Mouse (Mus musculus) urinary bladder, adult 18-20 months (tissue): ENCODE results near the gene Tmem120b.

Source experiments
- DNase-seq, 2 experiments: peaks; one replicate each; pipeline ENCODE4 v3.0.0; 2022; ENCODE audit warnings: low spot score in 2 of 2, mixed read lengths in 2 of 2

Tmem120b gene

DNA sequence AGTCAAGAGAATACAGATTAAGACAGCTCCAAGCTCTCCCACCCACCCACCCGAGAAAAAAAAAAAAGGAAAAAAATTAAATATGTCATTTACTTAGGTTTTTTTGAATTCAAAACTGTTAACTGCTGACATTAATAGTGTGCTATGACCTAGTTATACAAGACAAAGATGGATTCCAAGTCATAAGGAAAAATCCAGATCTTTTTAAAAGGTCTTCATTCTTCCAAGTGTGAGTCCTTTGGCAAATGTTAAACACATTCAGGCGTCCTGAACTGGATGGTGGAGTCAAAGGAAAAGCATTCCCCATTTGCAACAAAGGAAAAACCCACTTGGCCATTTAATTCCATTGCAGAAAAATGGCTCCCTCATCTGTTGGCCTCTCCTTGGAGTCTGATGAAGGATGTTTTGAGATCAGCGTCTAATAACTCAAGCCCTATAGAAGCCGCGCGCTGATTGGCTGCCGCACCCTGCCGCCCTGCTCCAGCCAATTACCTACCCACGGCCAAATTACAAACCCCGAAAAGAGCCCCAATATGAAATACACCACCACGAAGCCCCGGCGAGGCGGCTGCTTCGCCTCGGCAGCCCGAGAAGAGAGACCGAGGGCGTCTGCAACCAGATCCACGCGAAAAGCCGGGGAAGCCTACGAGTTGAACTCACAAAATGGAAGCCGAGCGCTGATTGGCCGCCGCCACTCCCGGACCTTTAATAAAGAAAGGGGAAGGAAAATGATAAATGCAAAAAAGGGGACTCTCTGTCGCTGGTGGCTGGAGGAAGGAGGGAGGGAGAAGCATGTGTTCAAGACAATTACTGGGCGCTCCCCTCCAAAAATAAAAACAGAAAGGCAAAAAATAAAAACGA lies 72.7 kb downstream of the Tmem120b start:
- peak; percentile 89 to 92 for DNase-seq

DNA sequence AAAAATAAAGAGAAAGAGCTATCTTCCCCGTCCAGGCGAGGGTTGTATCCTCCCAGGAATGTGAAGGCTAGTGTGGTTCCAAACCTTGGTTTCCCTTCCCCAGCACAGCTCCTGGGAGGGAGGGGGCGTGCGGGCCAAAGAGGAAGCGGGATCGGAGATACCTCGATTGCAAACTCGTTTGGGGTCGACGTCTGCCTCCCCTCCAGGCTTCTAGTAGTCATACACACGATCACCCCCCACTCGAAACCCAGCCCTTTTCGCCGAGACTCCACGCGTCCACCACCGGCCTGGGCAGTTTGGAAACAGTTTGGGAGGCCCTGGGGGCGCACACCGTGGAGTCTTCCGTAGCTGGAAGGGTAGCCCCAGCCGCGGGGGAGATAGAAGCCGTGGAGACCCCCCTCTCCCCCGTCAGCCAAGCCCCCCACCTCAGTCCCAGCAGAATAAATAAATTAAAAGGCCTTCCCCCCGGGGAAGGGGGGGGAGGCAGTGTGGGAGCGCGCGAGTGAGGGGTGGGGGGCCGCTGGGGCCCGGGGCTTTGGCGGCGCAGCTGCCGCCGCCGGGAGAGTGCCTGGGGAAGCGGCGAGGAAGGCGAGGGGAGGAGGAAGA lies 73.4 kb downstream of the Tmem120b start:
- peak; percentile 39 to 63 for DNase-seq

DNA sequence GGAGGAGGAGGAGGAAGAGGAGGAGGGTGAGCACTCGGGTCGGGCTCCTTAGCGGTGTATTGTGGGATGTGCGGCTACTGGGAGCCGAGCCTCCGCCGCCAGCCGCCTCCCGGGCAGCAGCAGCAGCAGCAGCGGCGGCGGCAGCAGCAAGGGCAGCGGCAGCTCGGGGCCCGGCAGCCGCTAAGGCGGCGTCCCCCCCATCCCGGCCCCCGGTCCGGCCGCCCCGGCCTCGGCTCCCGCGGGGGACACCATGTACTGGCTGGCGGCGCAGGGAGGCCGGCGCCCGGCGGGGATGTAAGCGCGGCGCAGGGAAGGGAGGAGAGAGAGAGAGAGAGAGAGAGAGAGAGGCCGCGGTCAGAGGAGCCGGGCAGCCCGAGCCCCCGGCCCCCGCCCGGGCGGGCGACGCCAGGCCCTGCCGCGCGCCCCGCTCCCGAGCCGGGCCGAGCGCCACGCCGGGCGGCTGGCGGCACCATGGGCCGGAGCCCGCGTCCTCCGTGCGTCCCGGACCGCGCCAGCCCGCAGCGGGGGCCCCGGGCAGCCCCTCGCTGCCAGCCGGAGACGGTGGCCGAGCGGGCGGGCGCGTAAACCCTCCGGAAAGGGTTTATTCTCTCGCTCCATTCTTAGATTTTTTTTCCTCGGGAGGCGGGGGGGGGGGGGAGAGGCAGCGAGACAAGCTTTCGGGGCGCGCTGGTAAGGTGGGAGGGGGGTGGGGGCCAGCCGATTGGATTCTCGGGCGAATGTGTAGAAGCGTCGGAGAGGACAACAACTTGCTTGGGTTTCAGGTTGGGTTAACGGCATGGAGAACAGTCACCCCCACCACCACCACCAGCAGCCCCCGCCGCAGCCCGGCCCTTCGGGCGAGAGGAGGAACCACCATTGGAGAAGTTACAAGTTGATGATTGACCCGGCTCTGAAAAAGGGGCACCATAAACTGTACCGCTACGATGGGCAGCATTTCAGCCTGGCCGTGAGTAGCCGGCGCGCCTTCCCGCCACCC lies 74.2 kb downstream of the Tmem120b start, which contains the start of gene Setd1b:
Gene Setd1b, plus strand, starts transcription at position 33 of the 997 bp plus-strand sequence.
- DNase-seq: peak; percentile 50

DNA sequence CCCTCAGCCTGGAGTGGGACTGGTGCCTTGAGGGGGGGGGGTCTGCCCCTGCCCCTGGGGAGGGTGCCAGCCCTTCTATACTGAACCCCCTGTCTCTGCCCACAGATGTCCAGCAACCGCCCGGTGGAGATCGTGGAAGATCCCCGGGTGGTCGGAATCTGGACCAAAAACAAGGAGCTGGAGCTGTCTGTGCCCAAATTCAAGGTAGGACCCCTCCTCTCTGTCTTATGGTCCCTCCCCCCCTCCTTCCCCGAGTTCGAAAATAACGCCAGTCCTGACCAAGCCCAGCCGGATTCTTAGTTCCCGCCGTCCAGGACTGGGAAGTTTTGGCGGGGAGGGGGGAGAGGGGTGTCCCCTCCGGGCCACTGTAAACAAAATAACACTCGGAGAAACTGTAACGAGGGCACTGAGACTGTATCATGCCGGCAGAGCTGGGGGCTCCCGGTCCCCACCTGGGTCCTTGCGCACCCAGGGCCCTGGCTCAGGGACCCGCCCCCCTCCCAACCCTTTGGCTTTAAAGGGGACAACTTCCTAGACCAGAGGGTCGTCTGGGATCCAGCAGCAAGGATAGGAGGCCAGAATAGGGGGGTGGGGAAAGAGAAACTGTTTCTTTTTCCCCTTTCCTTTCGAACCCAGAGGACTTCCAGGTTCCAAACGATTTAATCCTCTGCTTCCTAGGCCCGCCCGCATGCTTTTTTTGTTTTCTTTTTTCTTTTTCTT lies 75.2 kb downstream of the Tmem120b start:
- DNase-seq: no peak

DNA sequence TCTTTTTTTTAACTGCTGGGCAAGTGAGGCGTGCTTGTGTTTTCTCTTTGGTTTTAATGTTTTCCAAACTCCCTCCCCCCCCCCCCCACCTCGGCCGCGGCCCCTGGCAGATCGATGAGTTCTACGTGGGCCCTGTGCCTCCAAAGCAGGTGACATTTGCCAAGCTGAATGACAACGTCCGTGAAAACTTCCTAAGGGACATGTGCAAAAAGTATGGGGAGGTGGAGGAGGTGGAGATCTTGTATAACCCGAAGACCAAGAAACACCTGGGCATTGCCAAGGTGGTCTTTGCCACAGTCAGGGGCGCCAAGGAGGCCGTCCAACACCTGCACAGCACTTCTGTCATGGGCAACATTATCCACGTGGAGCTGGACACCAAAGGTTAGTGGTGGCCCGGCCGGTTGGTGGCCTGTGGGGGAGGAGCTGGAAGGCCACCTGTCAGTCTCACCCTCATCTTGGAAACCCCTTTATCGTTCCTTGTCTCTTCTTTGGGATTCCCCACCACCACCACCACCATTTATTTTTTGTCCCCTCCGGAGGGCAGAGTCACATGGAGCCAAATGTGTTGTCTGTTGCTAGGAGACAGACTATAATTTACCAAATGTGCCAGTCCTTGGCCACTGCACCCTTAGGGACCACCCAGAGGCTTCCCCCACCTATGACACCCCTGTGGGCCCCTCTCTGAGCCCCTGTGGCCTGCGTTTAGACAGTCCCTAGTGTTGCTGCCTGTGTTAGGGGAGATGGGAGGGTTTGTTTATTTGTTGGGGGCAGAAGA lies 75.9 kb downstream of the Tmem120b start:
- peak in 1 of 2 experiments; percentile 39 for DNase-seq

DNA sequence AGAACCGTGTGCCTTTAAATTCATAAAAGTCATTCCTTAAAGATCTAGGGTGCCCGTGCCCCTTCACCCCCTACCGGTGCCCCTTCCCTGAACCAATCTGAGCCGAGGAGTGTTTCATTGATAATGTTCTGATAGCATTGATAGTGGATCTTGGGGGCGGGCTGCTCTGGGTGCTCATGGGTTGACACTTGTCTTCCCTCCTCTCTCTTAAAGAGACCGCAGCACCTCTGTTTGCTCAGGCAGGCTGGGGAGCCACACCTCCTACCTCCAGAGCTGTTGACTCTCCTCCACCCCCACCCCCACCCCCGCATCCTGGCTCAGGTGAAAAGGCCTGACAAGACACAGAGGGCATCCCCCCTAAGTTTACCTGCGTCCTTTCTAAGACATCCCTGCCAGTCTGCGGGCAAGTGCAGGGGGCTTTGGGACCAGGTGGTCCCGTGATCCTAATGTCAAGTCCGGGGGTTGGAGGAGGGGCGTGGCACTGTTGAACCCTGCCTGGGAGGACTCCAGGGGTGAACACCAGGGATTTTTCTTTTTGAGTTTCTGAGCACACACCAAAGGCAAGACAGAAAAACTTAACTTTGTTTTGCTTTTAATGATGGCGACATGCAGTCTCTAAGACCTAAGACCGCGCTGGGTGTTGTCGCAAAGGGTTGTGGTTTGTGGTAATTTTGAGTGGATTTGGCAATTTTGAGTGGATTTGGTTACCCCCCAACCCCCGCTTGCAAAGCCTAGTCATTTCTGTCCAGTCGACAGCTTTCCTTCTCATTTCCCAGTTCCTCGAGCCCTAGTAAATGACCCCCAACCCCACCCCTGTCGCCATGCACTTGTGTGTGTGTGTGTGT lies 76.8 kb downstream of the Tmem120b start:
- no peak for DNase-seq

DNA sequence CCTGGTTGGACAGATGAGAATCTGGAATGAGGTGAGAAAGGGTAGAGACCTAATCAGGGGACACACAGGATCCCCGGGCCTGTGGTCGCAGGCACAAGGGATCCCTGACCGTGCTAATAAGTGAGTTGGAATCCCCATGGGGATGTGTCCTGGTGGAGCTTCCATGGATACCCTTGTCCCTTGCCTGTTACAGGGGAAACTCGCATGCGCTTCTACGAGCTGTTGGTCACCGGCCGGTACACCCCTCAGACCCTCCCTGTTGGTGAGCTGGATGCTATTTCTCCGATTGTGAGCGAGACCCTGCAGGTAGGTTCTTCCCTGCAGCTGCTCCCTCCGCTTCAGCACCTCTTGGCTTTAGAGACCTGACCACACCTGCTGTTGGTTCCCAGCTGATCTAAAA lies 78.1 kb downstream of the Tmem120b start:
- no peak for DNase-seq

DNA sequence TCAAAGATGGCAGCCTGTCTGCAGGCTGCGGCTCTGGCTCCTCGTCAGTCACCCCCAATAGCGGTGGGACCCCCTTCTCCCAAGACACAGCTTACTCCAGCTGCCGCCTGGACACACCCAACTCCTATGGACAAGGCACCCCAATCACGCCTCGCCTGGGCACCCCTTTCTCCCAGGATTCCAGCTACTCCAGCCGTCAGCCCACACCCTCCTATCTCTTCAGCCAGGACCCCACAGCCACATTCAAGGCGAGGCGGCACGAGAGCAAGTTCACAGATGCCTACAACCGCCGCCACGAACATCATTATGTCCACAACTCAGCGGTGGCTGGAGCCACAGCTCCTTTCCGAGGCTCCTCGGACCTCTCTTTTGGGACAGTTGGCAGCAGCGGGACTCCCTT lies 79.4 kb downstream of the Tmem120b start:
- DNase-seq: no peak

DNA sequence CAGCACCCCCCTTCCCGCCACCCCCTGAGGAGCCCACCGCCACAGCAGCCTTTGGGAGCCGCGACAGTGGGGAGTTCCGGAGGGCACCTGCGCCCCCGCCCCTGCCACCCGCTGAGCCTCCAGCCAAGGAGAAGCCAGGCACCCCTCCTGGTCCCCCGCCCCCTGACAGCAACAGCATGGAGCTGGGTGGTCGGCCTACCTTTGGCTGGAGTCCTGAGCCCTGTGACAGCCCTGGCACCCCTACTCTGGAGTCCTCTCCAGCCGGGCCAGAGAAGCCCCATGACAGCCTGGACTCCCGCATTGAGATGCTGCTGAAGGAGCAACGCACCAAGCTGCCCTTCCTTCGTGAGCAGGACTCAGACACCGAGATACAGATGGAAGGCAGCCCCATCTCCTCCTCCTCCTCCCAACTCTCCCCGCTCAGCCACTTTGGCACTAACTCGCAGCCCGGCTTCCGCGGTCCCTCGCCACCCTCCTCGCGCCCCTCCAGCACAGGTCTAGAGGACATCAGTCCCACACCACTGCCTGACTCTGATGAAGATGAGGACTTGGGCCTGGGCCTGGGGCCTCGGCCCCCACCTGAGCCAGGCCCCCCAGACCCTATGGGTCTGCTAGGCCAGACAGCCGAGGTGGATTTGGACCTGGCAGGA lies 80.0 kb downstream of the Tmem120b start:
- DNase-seq: no peak

DNA sequence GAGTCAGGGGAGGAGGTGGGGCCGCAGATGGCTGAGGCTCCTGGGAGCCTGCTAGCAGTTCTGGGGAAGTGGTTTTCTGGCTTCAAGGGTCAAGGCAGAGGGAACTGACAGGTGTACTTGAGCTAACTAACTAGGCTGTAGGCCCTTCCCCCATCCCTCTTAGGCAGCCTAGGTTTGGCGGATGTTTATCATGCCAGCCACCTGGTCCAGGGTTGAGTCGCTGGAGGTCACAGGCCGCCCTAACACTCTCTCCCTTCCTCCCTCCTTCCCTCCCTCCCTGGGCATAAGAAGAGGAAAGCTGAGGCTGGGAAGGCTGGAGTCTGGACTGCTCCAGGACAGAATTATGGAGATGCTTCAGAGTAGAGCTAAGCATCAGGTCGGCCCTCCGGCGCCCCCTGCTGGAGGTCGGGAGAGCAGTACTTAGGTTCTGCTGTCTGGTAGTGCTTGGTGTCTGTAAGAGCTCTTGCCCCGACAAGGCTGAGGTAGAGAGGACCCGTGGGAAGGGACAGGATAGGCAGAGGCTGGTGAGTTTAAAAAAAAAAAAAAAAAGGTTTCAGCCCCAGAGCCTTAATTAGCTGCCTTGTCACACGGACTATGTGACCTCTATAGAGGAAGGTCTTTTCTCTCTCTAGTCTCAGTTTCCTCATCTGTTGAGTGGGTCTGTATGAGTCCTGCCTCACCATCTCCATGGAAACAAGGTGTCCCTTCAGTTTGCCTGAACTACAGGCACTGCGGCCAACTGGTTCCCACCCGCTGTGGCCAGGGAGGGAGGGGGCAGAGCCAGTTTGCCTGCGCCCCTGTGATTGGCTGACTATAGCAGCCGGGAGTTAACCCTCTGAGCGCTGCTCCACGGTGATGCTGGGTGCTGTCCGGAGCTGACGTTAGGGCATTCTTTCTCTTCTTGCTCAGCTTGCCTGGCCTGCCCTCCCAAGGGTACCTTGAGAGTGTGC lies 81.5 kb downstream of the Tmem120b start:
- peak; percentile 82 to 86 for DNase-seq

DNA sequence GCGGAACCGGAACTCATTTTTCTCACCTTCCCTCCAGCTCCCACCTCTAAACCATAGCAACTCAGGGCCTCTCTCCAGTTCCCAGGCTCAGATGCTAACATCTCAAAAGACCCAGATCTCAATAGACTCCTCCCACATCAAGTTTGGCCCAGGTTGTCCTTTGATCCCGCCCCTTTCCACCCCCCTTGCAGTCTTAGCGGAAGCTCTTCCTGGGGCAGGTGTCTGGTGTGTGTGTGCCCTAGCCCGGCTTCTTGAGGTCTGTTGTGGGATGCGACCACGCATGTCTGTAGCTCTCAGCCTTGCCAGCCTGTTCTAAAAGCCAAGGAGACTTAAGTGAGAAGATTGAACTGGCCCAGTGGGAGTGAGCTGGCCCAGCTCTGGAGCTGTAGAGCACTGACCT lies 82.4 kb downstream of the Tmem120b start:
- no peak for DNase-seq

DNA sequence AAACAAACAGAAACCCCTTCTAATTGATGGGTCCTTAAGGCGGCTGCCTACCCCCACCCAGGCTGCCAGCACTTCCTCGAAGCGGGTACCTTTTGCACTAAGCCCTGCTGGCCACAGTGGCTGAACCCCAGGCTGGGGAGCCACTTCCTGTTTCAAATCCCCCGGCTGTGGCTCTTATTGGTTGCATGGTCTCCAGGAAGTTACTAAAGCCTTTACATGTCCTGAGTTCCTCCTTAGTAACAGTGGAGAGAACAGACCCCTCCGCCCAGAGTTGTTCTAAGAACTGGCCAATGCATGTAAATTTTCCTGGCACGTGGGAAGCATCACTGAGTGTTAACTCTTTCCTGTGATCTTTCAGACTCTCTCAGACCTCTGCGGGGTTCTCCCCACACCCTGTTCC lies 82.9 kb downstream of the Tmem120b start:
- DNase-seq: no peak

DNA sequence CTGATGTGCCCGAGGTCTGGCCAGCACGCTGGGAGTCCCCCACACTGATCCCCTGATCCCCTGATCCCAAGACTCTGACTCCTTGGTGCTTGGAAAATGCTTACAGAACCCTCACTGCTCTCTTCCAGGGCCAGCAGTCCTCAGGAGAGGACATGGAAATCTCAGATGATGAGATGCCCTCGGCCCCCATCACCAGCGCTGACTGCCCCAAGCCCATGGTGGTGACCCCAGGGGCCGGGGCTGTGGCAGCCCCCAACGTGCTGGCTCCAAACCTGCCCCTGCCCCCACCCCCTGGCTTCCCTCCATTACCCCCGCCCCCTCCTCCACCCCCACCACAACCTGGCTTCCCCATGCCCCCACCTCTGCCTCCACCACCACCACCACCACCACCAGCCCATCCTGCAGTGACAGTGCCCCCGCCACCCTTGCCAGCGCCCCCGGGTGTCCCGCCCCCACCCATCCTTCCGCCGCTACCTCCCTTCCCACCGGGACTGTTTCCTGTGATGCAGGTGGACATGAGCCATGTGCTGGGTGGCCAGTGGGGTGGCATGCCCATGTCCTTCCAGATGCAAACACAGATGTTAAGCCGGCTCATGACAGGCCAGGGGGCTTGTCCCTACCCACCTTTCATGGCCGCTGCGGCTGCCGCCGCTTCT lies 83.6 kb downstream of the Tmem120b start:
- DNase-seq: no peak

DNA sequence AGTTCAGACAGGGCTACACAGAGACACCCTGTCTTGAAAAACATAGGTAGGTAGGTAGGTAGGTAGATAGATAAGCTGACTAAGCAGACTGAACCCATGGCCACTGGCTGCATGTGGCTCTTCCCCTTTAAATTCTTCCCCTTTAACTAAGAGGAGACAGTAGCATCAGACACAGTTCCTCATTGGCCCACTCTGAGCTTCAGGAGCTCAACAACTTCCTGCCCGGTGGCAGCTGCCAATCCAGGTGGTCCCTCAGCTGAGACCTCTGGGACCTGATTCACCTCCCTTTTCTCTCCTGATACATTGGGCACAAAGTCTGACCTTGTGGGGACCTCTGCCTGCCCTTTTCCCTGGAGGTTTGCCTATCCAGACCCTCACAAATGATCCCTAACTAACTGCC lies 84.7 kb downstream of the Tmem120b start:
- DNase-seq: no peak

DNA sequence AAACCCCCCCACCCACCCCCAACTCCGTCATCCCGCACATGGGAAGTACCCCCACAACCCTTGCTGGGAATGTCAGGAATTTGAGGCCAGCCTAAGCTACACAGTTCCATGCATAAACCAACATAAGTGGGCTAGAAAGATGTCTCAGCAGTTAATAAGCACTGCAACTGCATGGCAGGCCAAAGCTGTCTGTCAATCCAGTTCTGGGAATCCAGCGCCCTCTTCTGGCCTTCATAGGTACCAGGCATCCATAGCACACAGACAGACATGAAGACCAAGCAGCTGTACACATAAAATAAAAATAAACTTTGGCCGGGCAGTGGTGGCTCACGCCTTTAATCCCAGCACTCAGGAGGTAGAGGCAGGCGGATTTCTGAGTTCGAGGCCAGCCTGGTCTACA lies 87.2 kb downstream of the Tmem120b start:
- DNase-seq: no peak

DNA sequence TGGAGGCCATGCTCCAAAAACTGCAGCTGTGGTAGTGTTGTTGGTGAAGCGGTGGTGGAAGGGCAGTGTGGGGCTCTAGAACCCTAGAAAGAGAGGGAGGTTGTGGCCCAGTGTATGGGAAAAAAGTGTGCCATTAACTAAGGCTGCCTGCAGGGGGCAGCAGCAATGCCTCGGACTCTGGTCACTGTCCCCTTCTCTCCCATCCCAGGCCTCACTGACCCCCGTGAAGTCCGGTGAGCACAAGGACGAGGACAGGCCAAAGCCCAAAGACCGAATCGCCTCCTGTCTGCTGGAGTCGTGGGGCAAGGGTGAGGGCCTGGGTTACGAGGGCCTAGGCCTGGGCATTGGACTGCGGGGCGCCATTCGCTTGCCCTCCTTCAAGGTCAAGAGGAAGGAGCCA lies 88.5 kb downstream of the Tmem120b start:
- DNase-seq: no peak

DNA sequence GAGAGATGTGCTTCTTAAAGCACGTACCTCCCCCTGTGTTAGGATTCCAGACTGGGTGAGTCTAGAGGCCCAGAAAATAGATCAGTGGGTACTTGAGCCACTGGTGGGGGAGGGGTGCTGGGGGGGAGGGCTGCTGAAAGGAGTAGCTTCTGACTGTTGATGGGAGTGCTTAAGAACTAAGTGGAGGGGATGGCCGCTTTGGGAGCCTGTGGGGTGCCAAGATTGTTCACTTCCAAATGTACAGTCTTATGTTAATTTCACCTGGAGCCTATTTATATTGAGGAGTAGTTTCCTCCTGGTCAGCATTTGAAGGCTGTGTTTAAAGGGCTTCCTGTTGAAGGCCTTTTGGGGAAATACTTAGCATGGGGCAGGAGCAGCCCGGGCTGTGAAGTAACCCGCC lies 89.8 kb downstream of the Tmem120b start:
- DNase-seq: no peak
